In the genomic region with DNA sequence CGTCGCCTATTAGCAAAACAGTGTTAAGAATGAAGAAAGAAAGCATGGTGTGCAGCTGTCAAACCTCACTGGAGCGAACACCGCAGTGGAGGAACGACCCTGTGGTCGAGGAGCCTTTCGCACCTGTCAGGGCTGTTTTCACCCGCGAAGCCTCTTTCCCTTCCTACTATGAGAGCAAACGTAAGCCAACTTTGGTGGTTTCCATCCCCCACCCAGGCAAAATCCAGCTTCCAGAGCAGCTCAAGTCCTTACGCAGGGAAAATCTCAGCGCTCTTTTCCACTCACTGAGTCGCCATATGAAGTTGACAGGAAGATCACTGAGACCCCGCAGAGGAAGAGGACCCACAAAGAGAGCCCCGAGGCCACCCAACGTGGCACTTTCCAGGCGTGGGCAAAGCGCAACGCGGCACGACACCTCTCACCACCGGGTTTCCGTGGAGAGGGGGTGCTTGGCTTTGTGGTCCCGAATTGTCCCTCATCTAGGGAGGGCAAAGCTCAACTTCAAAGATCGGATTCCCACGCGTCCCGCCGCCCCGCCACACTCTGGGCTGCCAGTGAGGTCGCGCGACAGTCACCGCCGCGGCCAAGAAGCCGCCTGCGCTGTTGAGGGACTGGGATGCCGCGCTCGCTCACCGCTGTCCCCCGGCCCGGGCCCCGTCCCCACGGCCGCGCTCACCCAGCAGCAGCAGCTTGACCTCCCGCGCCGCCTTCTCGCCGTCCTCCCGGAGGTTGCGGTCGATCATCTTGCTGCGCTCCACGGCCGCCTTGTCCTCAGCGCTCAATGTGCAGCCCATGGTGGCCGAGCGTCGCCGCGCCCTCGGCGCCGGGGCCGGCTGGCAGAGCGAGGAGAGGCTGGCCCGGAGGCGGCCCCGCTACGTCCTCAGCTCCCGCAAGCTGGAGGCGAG, we compare ENCODE assay signal across 8 mouse cellular contexts. TPM values are rescaled to one million over a fixed set of nuclear protein-coding genes. Genes with fewer than 3 reads are reported as not detected.
A peak's percentile ranks its signal among the peaks of the same experiment; 100 is the strongest.
DNase-seq lines count a peak whose midpoint lies in the region; ATAC-seq lines count a peak whose summit lies in the region.

No protein-coding gene starts in this region.

- peak; percentile 83 for ATAC-seq in forebrain, embryonic 16.5 days

- H3K27me3 ChIP-seq in forebrain, embryonic 16.5 days (replicated peaks; ENCODE audit: control insufficient read depth, insufficient read depth, low read length) = no peaks in the 10 kb centered on the region

- no peak overlapping the region; the same call in 1 of the 2 replicates for H3K27ac ChIP-seq in brown adipose tissue, adult 24 weeks (replicated peaks; ENCODE audit: low read depth, low read length)
- H3K27ac ChIP-seq in forebrain, embryonic 16.5 days (ENCODE audit: low read length) = peak overlapping the region; percentile 75

- no peaks in the 10 kb centered on the region for H3K36me3 ChIP-seq in forebrain, embryonic 16.5 days (ENCODE audit: control insufficient read depth, insufficient read depth)

- under 1% methylated on average over 67 of the region's 76 CpGs for WGBS in forebrain, embryonic 16.5 days

- H3K9me3 ChIP-seq in forebrain, embryonic 16.5 days (ENCODE audit: control insufficient read depth, low read length) = 0 out of 2 replicates have a peak, but pooled peaks cover 3% of the 10 kb centered on the region

- H3K9ac ChIP-seq in forebrain, embryonic 16.5 days (replicated peaks; ENCODE audit: low read depth, low read length) = peak overlapping the region; percentile 94

- peak overlapping the region; percentile 93 for H3K4me3 ChIP-seq in brown adipose tissue, adult 24 weeks (ENCODE audit: insufficient read depth, low read depth, low read length)
- peak overlapping the region; percentile 78 for H3K4me3 ChIP-seq in forebrain, embryonic 16.5 days (replicated peaks; ENCODE audit: low read length)

- H3K4me1 ChIP-seq in brown adipose tissue, adult 24 weeks (ENCODE audit: control insufficient read depth, insufficient read depth, insufficient read length, low read length) = no peaks in the 10 kb centered on the region; the same call in 1 of the 2 replicates
- H3K4me1 ChIP-seq in forebrain, embryonic 16.5 days (replicated peaks; ENCODE audit: control insufficient read depth, insufficient read depth, low read length) = peaks cover 19% of the 10 kb centered on the region

- H3K4me2 ChIP-seq in forebrain, embryonic 16.5 days (ENCODE audit: low read length) = peak overlapping the region; percentile 84

- DNase-seq in R1 (ENCODE audit: low read depth, low spot score) = peak; percentile 64
- peak; percentile 5 for DNase-seq in heart, postnatal 25 days (ENCODE audit: low spot score)
- DNase-seq in layer of hippocampus, adult 9-11 months = peak; percentile 22
- DNase-seq in lung, postnatal 14 days = peak; percentile 44
- DNase-seq in right cerebral cortex, postnatal 25 days = peak; percentile 43
- DNase-seq in B cell, adult 2 months = no peak

- intact Hi-C loops in heart, postnatal 25 days (cut with DNase I) = no loop called here

RNA-seq across cellular contexts. Expression of a gene that starts 0.5 kb away (rescaled TPM):
- polyA plus RNA-seq in brown adipose tissue, adult 24 weeks (2012; ENCODE audit: insufficient read depth, insufficient read length, missing spikeins) = 25.4 and 37.3 TPM in 2 replicates
- 73.3 and 75.3 TPM in 2 replicates for polyA plus RNA-seq in forebrain, embryonic 16.5 days (2015; fragmentation: Nextera tagmentation; extraction: Ambion mirVana)
- 1 to 10 TPM; 7.1 TPM for total RNA-seq in heart, postnatal 25 days (2021)

Comparison
In these comparisons a context has a peak if more than half of its experiments do, and no peak if none do; other contexts are left out.
1. DNase-seq: peak in R1 (single experiment), heart, postnatal 25 days (single experiment), layer of hippocampus, adult 9-11 months (single experiment), lung, postnatal 14 days (single experiment) and right cerebral cortex, postnatal 25 days (single experiment); none in B cell, adult 2 months (0 of 2).